Mouse (Mus musculus) MEL (cell line): ENCODE measurements around the gene Tmem144. TPM values are rescaled to one million over a fixed set of nuclear protein-coding genes. Genes with fewer than 3 reads are reported as not detected.

ENCODE experiments used
- DNase-seq: peaks from one replicate; pipeline ENCODE4 v3.0.0; 2011; ENCODE audit warnings: low read depth, low spot score
- H3K27ac ChIP-seq: 2 replicates; pipeline ENCODE4 v1.5.1; 2012; ENCODE audit warnings: low read depth, mild to moderate bottlenecking, control low read depth, low read length, moderate library complexity; ENCODE audit not compliant: control insufficient read depth
- H3K27me3 ChIP-seq, 2 experiments: fragments of 150-350 bp in 1 of 2; sonication (generic) in 1 of 2; 2 replicates each; pipeline ENCODE4 v1.6.1; 2012; ENCODE audit warnings: low read length in 2 of 2, mild to moderate bottlenecking in 2 of 2, improper control_type of control experiment in 1 of 2, moderate library complexity in 1 of 2; ENCODE audit not compliant: insufficient read depth in 2 of 2, control insufficient read depth in 1 of 2
- H3K36me3 ChIP-seq, 2 experiments: 2 replicates each; pipeline ENCODE4 v1.6.1; 2012 to 2014; ENCODE audit warnings: low read length in 2 of 2, improper control_type of control experiment in 1 of 2, inconsistent platforms in 1 of 2, mild to moderate bottlenecking in 1 of 2; ENCODE audit not compliant: insufficient read depth in 2 of 2, control insufficient read depth in 1 of 2
- H3K4me1 ChIP-seq, 2 experiments: fragments of 150-350 bp in 1 of 2; sonication (generic) in 1 of 2; 2 replicates each; pipeline ENCODE4 v1.6.1; 2012; ENCODE audit warnings: low read length in 2 of 2, improper control_type of control experiment in 1 of 2, mild to moderate bottlenecking in 1 of 2; ENCODE audit not compliant: insufficient read depth in 2 of 2, control insufficient read depth in 1 of 2
- H3K4me3 ChIP-seq, 2 experiments: fragments of 150-350 bp in 1 of 2; sonication (generic) in 1 of 2; 2 replicates each; pipeline ENCODE4 v1.5.1; 2012; ENCODE audit warnings: low read depth in 2 of 2, low read length in 2 of 2, mild to moderate bottlenecking in 2 of 2, moderate library complexity in 2 of 2, control low read depth in 1 of 2, improper control_type of control experiment in 1 of 2; ENCODE audit not compliant: control insufficient read depth in 1 of 2, insufficient read depth in 1 of 2
- H3K79me2 ChIP-seq: 2 replicates; pipeline ENCODE4 v1.6.1; 2012; ENCODE audit warnings: mild to moderate bottlenecking, low read length, moderate library complexity; ENCODE audit not compliant: control insufficient read depth, poor library complexity, insufficient read depth
- H3K9ac ChIP-seq: 2 replicates; pipeline ENCODE4 v1.6.1; 2012; ENCODE audit warnings: low read depth, mild to moderate bottlenecking, control low read depth, low read length, moderate library complexity; ENCODE audit not compliant: control insufficient read depth, poor library complexity, severe bottlenecking
- H3K9me3 ChIP-seq: fragments of 150-350 bp; sonication (generic); replicated peaks from 2 replicates; pipeline ENCODE4 v1.6.1; 2012; ENCODE audit warnings: mild to moderate bottlenecking, low read length, improper control_type of control experiment, moderate library complexity; ENCODE audit not compliant: insufficient read depth
- BHLHE40 ChIP-seq: IDR thresholded peaks from 2 replicates; pipeline ENCODE4 v1.6.1; 2012; ENCODE audit warnings: low read depth, mild to moderate bottlenecking, inconsistent platforms, low read length, improper control_type of control experiment, borderline replicate concordance
- CHD2 ChIP-seq: IDR thresholded peaks from 2 replicates; pipeline ENCODE4 v1.6.1; 2011; ENCODE audit warnings: low read length, improper control_type of control experiment
- CTCF ChIP-seq, 3 experiments: IDR thresholded peaks in 2 of 3; conservative IDR thresholded peaks in 1 of 3; 2 replicates each; pipeline ENCODE4 v1.5.1; 2011 to 2012; ENCODE audit warnings: low read length in 3 of 3, low read depth in 2 of 3, mild to moderate bottlenecking in 2 of 3, improper control_type of control experiment in 1 of 3, inconsistent platforms in 1 of 3, mixed read lengths in 1 of 3, moderate library complexity in 1 of 3; ENCODE audit not compliant: control insufficient read depth in 1 of 3, insufficient read depth in 1 of 3, poor library complexity in 1 of 3, severe bottlenecking in 1 of 3
- ELF1 ChIP-seq: IDR thresholded peaks from 2 replicates; pipeline ENCODE4 v1.6.1; 2014; ENCODE audit warnings: low read depth, mild to moderate bottlenecking, inconsistent platforms, low read length, improper control_type of control experiment, moderate library complexity
- EP300 ChIP-seq, 2 experiments: IDR thresholded peaks; 2 replicates each; pipeline ENCODE4 v1.6.1; 2011; ENCODE audit warnings: improper control_type of control experiment in 2 of 2, low read length in 2 of 2, low read depth in 1 of 2, mild to moderate bottlenecking in 1 of 2
- ETS1 ChIP-seq: IDR thresholded peaks from 2 replicates; pipeline ENCODE4 v1.6.1; 2012; ENCODE audit warnings: low read depth, mild to moderate bottlenecking, inconsistent platforms, low read length, improper control_type of control experiment, moderate library complexity
- GABPA ChIP-seq: IDR thresholded peaks from 2 replicates; pipeline ENCODE4 v1.6.1; 2012; ENCODE audit warnings: low read depth, mild to moderate bottlenecking, inconsistent platforms, low read length, improper control_type of control experiment, moderate library complexity
- GATA1 ChIP-seq: IDR thresholded peaks from 2 replicates; pipeline ENCODE4 v1.6.1; 2011; ENCODE audit warnings: low read depth, low read length, improper control_type of control experiment
- MAX ChIP-seq: IDR thresholded peaks from 2 replicates; pipeline ENCODE4 v1.6.1; 2011; ENCODE audit warnings: low read length, improper control_type of control experiment
- MEF2A ChIP-seq: IDR thresholded peaks from 2 replicates; pipeline ENCODE4 v1.6.1; 2014; ENCODE audit warnings: low read depth, mild to moderate bottlenecking, inconsistent platforms, low read length, improper control_type of control experiment; ENCODE audit not compliant: poor library complexity, insufficient replicate concordance, severe bottlenecking; ENCODE audit errors: extremely low read depth
- POLR2A ChIP-seq, 2 experiments: IDR thresholded peaks; 2 replicates each; pipeline ENCODE4 v1.6.1; 2011 to 2012; ENCODE audit warnings: low read length in 2 of 2, mild to moderate bottlenecking in 2 of 2, control low read depth in 1 of 2, improper control_type of control experiment in 1 of 2, low read depth in 1 of 2, moderate library complexity in 1 of 2; ENCODE audit not compliant: control insufficient read depth in 1 of 2, insufficient read depth in 1 of 2, poor library complexity in 1 of 2
- POLR2AphosphoS2 ChIP-seq: IDR thresholded peaks from 2 replicates; pipeline ENCODE4 v1.6.1; 2011; ENCODE audit warnings: low read length, improper control_type of control experiment
- RCOR1 ChIP-seq: IDR thresholded peaks from 2 replicates; pipeline ENCODE4 v1.6.1; 2012; ENCODE audit warnings: low read depth, mild to moderate bottlenecking, inconsistent platforms, low read length, improper control_type of control experiment
- SIN3A ChIP-seq: IDR thresholded peaks from 2 replicates; pipeline ENCODE4 v1.6.1; 2012; ENCODE audit warnings: low read length, improper control_type of control experiment, inconsistent platforms
- UBTF ChIP-seq: IDR thresholded peaks from 2 replicates; pipeline ENCODE4 v1.6.1; 2012; ENCODE audit warnings: low read depth, mild to moderate bottlenecking, inconsistent platforms, low read length, improper control_type of control experiment, moderate library complexity, borderline replicate concordance; ENCODE audit not compliant: insufficient read depth
- USF1 ChIP-seq: IDR thresholded peaks from 2 replicates; pipeline ENCODE4 v1.6.1; 2014; ENCODE audit warnings: low read depth, mild to moderate bottlenecking, inconsistent platforms, low read length, improper control_type of control experiment, moderate library complexity
- ZKSCAN1 ChIP-seq: IDR thresholded peaks from 2 replicates; pipeline ENCODE4 v1.6.1; 2012; ENCODE audit warnings: low read depth, mild to moderate bottlenecking, inconsistent platforms, low read length, improper control_type of control experiment, moderate library complexity
- ZMIZ1 ChIP-seq: IDR thresholded peaks from 2 replicates; pipeline ENCODE4 v1.6.1; 2012; ENCODE audit warnings: low read depth, mild to moderate bottlenecking, inconsistent platforms, low read length, improper control_type of control experiment, moderate library complexity
- polyA plus RNA-seq, 2 experiments: library from polyadenylated mRNA; stranded (reverse) in 1 of 2; unstranded in 1 of 2; fragments of >175 nt in 1 of 2; fragments of >200 nt in 1 of 2; gene quantifications; 2 replicates each; pipeline versions ENCODE4 v1.2.1 to v1.2.4; 2012; ENCODE audit warnings: low replicate concordance in 2 of 2, low read depth in 1 of 2; ENCODE audit not compliant: insufficient read length in 2 of 2, insufficient read depth in 1 of 2, missing spikeins in 1 of 2
- total RNA-seq: library from RNA; depleted of rRNA; stranded (reverse); fragments of 300-350 nt; gene quantifications from 2 replicates; pipeline ENCODE4 v1.2.3, GENCODE M21; 2012

The Tmem144 gene
- total and polyA plus RNA-seq, 3 experiments, result 0.04 to 0.25 TPM; not detected in 1

GRCm38 (mm10) chr3:79852654-79853166 is at the start of gene Tmem144 (continued):
- TF ChIP-seq EP300 (IDR thresholded peaks at IDR 0.05; ENCODE audit: low read depth in 1 of 2, low read length in 2 of 2), result peak; percentile 58 to 65
- TF ChIP-seq ELF1, result no peak
- TF ChIP-seq GATA1, result peak; percentile 61

GRCm38 (mm10) chr3:79901734-79902133 is 49.2 kb upstream of the Tmem144 start:
- Histone ChIP-seq H3K79me2 (no peaks in the 10 kb centered on the region; the same call in 1 of the 2 replicates), H3K36me3 (peaks cover 0 to 25% of the 10 kb centered on the region in 2 experiments; a peak in 2 of 4 replicates), H3K4me3 (no peak overlapping the region), H3K27ac (no peak overlapping the region), H3K27me3 (no peaks in the 10 kb centered on the region), H3K9ac (no peak overlapping the region), H3K4me1 (peaks cover 14 to 16% of the 10 kb centered on the region in 2 experiments), H3K9me3 (no peaks in the 10 kb centered on the region)
- no peak for DNase-seq
- TF ChIP-seq ZKSCAN1 (no peak), RCOR1 (no peak), MAX (no peak), UBTF (no peak), BHLHE40 (no peak), POLR2A (IDR thresholded peaks at IDR 0.05; ENCODE audit: control insufficient read depth in 1 of 2, insufficient read depth in 1 of 2, low read depth in 1 of 2, low read length in 2 of 2, poor library complexity in 1 of 2) (no peak), POLR2AphosphoS2 (no peak), ETS1 (no peak), EP300 (IDR thresholded peaks at IDR 0.05; ENCODE audit: low read depth in 1 of 2, low read length in 2 of 2) (no peak), MEF2A (no peak), CTCF (IDR thresholded peaks at IDR 0.05 in 2 of 3, conservative IDR thresholded peaks at IDR 0.05 in 1 of 3; ENCODE audit: control insufficient read depth in 1 of 3, insufficient read depth in 1 of 3, low read depth in 2 of 3, low read length in 3 of 3, poor library complexity in 1 of 3, severe bottlenecking in 1 of 3) (no peak), ELF1 (no peak), GABPA (no peak), USF1 (no peak), SIN3A (no peak), ZMIZ1 (no peak)

GRCm38 (mm10) chr3:79901321-79901720 is 48.7 kb upstream of the Tmem144 start:
- no peaks in the 10 kb centered on the region for H3K79me2 ChIP-seq
- H3K4me3 ChIP-seq, result no peak overlapping the region
- peaks cover 0 to 21% of the 10 kb centered on the region in 2 experiments; a peak in 2 of 4 replicates for H3K36me3 ChIP-seq
- no peaks in the 10 kb centered on the region for H3K27me3 ChIP-seq
- H3K9ac ChIP-seq, result no peak overlapping the region
- H3K4me1 ChIP-seq, result peaks cover 12% of the 10 kb centered on the region in 2 experiments
- DNase-seq, result no peak
- no peak overlapping the region for H3K27ac ChIP-seq
- H3K9me3 ChIP-seq, result no peaks in the 10 kb centered on the region
- TF ChIP-seq CHD2 (no peak), BHLHE40 (peak; percentile 43; the same call in 1 of the 2 replicates)
